Mouse (Mus musculus) forebrain, embryonic 10.5 days (tissue): ENCODE measurements at regions not wholly inside any gene's neighbourhood (a gene's known extent, or its start where the extent isn't known, plus 50 kb on each side); places are given as distances from the start of the nearest gene placed in this dataset. TPM values are rescaled to one million over a fixed set of nuclear protein-coding genes. Genes with fewer than 3 reads are reported as not detected.

Experiments
- DNase-seq: peaks from one replicate; pipeline ENCODE4 v3.0.0-alpha.2; 2017; ENCODE audit warnings: low spot score; ENCODE audit errors: extremely low spot score
- H3K27ac ChIP-seq: fragments of 300-500 bp; sonication (generic); 2 replicates; pipeline ENCODE4 v1.5.1; 2016; ENCODE audit warnings: mild to moderate bottlenecking
- H3K27me3 ChIP-seq: fragments of 300-500 bp; sonication (generic); 2 replicates; pipeline ENCODE4 v1.6.1; 2016; ENCODE audit warnings: mild to moderate bottlenecking; ENCODE audit not compliant: poor library complexity, severe bottlenecking
- H3K36me3 ChIP-seq: fragments of 300-500 bp; sonication (generic); replicated peaks from 2 replicates; pipeline ENCODE4 v1.6.1; 2016; ENCODE audit warnings: mild to moderate bottlenecking, moderate library complexity
- H3K4me1 ChIP-seq: fragments of 300-500 bp; sonication (generic); 2 replicates; pipeline ENCODE4 v1.6.1; 2016
- H3K4me3 ChIP-seq: fragments of 300-500 bp; sonication (generic); 2 replicates; pipeline ENCODE4 v1.5.1; 2016; ENCODE audit warnings: mild to moderate bottlenecking, moderate library complexity
- H3K9me3 ChIP-seq: fragments of 300-500 bp; sonication (generic); 2 replicates; pipeline ENCODE4 v1.6.1; 2016; ENCODE audit warnings: mild to moderate bottlenecking, moderate library complexity
- WGBS: fragments of 180-500 bp; shearing (Covaris S2); methylation state at CpG from one replicate; pipeline ENCODE4 v1.1.7; 2016; 5-methylcytosine and 5-hydroxymethylcytosine counted together
- microRNA-seq: library from miRNA; unstranded; fragments of <30 nt; microRNA quantifications from one replicate; pipeline ENCODE4, GENCODE M21; 2017

- Histone ChIP-seq H3K27ac (no peak overlapping the region), H3K4me1 (peaks cover 81% of the 10 kb centered on the region), H3K4me3 (no peak overlapping the region), H3K36me3 (no peaks in the 10 kb centered on the region), H3K27me3 (peaks cover 68% of the 10 kb centered on the region), H3K9me3 (no peaks in the 10 kb centered on the region)
- no peak for DNase-seq
- 84% methylated on average over 7 of the region's 7 CpGs for WGBS
Observed at GRCm38 (mm10) chr12:109398473-109398872, 54.1 kb upstream of the Dlk1 start.

DNA sequence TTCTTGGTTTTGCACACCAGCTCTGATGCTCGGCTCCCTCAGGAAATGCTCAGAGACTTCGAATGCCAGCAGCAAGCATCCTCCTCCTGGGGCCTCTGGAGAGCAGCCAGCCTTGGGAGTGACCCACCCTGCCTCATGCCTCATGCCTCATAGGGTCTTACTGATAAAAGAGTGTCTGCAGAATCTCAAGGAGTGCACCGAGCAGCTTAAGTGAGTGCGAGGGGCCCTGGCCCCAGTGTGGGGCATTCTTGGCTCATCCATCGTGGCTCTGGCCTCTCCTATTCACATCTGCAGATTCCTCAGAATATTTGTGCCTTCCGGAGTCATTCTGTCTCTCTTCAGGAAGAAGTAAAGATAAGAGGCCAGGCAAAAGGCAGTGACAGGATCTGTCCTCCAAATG, 53.7 kb upstream of the Dlk1 start:
- peaks cover 64% of the 10 kb centered on the region for H3K27me3 ChIP-seq

DNA sequence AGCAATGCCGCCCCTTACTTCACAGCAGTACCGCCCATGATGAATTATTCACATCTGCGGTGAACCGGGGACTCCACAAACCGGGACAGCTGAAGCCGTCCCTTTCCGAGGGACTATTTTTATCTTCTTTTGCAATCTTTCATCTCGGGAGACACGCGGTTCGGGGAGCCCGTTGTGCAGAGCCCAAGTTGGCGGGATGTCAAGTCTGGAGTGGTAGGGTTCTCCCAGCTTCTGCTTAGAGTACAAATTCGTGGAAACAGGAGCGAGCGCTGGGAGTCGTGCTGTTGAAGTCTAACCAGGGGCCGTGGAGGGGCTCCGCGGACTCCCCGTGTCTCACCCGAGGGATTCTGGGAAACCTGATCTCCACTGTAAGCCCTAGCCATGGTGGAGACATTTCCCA, 53.0 kb upstream of the Dlk1 start:
- 44% methylated on average over 22 of the region's 22 CpGs for WGBS
- H3K27ac ChIP-seq, result peak overlapping the region; percentile 60

More for the DNA sequence above, 53.7 kb upstream of the Dlk1 start:
- peaks cover 81% of the 10 kb centered on the region for H3K4me1 ChIP-seq
- H3K4me3 ChIP-seq, result no peak overlapping the region
- 48% methylated on average over 6 of the region's 6 CpGs for WGBS
- H3K36me3 ChIP-seq, result no peaks in the 10 kb centered on the region
- no peaks in the 10 kb centered on the region for H3K9me3 ChIP-seq
- peak overlapping the region; percentile 60 for H3K27ac ChIP-seq
- DNase-seq, result no peak

DNA sequence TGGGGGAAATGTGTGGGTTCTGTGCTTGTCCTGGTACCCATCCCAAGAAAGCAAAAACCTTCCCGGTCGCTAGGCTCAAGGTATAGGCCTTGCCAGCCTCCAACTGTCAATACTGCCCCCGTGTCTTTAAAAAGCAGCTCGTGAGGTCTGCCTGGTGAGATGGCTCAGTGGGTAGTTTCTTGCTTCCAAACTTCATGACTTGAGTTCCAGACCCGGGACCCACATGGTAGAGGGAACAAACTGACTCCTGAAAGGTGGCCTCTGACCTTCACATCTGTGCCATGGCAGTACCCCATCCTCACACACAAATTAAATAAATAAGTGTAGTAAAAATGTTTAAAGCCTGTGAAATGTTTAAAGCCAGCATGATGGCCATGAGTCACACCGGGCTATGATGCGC, 52.6 kb upstream of the Dlk1 start:
- no peak overlapping the region for H3K4me3 ChIP-seq
- no peaks in the 10 kb centered on the region for H3K9me3 ChIP-seq
- DNase-seq, result no peak
- H3K4me1 ChIP-seq, result peaks cover 70% of the 10 kb centered on the region
- H3K27ac ChIP-seq, result 0 out of 2 replicates have a peak overlapping the region, but pooled peaks have one; percentile 60
- peaks cover 59% of the 10 kb centered on the region for H3K27me3 ChIP-seq
- H3K36me3 ChIP-seq, result no peaks in the 10 kb centered on the region
- 87% methylated on average over 7 of the region's 7 CpGs for WGBS

More for the DNA sequence above, 53.0 kb upstream of the Dlk1 start:
- DNase-seq, result no peak
- no peak overlapping the region for H3K4me3 ChIP-seq
- H3K4me1 ChIP-seq, result peaks cover 75% of the 10 kb centered on the region
- H3K27me3 ChIP-seq, result peaks cover 63% of the 10 kb centered on the region
- H3K36me3 ChIP-seq, result no peaks in the 10 kb centered on the region
- H3K9me3 ChIP-seq, result no peaks in the 10 kb centered on the region

- Histone ChIP-seq H3K27ac (no peak overlapping the region), H3K36me3 (no peaks in the 10 kb centered on the region), H3K27me3 (peaks cover 49% of the 10 kb centered on the region), H3K4me3 (no peak overlapping the region), H3K4me1 (peaks cover 70% of the 10 kb centered on the region), H3K9me3 (no peaks in the 10 kb centered on the region)
- 53% methylated on average over 15 of the region's 15 CpGs for WGBS
- peak; percentile 60 for DNase-seq
Observed at GRCm38 (mm10) chr12:109400936-109401586, 51.6 kb upstream of the Dlk1 start.

GRCm38 (mm10) chr12:109401696-109402095, 50.9 kb upstream of the Dlk1 start:
- no peak overlapping the region for H3K4me3 ChIP-seq
- 73% methylated on average over 6 of the region's 6 CpGs for WGBS
- DNase-seq, result no peak

GRCm38 (mm10) chr12:109402226-109402625, 50.4 kb upstream of the Dlk1 start:
- Histone ChIP-seq H3K4me1 (peaks cover 62% of the 10 kb centered on the region), H3K27me3 (peaks cover 39% of the 10 kb centered on the region), H3K27ac (peak overlapping the region; percentile 74), H3K4me3 (no peak overlapping the region), H3K36me3 (no peaks in the 10 kb centered on the region), H3K9me3 (no peaks in the 10 kb centered on the region)
- DNase-seq, result no peak
- 48% methylated on average over 9 of the region's 9 CpGs for WGBS

More at GRCm38 (mm10) chr12:109401696-109402095, 50.9 kb upstream of the Dlk1 start:
- Histone ChIP-seq H3K27ac (peak overlapping the region; percentile 74), H3K27me3 (peaks cover 45% of the 10 kb centered on the region), H3K9me3 (no peaks in the 10 kb centered on the region), H3K4me1 (peaks cover 66% of the 10 kb centered on the region), H3K36me3 (no peaks in the 10 kb centered on the region)

Small RNA genes in the stretch of these regions (microRNA-seq; reads per million reads assigned to microRNA genes)
- gene Gm22234 (not detected), gene Gm25297 (not detected)
